Mouse (Mus musculus): Measurements from ENCODE around the gene Emp1.

Emp1 gene

GRCm38 (mm10) chr6:135405093-135405492 lies 42.7 kb downstream of the Emp1 start:
- intact Hi-C loops (cut with DNase I), result no loop called here

- intact Hi-C loops (cut with DNase I), result no loop called here
These were observed 45.0 kb downstream of the Emp1 start for GRCm38 (mm10) chr6:135407323-135407722.

GRCm38 (mm10) chr6:135411712-135412319 lies 49.5 kb downstream of the Emp1 start:
- intact Hi-C loops (cut with DNase I), result no loop called here

- intact Hi-C loops (cut with DNase I), result no loop called here
These were observed 50.3 kb downstream of the Emp1 start for GRCm38 (mm10) chr6:135412649-135413048.

DNA sequence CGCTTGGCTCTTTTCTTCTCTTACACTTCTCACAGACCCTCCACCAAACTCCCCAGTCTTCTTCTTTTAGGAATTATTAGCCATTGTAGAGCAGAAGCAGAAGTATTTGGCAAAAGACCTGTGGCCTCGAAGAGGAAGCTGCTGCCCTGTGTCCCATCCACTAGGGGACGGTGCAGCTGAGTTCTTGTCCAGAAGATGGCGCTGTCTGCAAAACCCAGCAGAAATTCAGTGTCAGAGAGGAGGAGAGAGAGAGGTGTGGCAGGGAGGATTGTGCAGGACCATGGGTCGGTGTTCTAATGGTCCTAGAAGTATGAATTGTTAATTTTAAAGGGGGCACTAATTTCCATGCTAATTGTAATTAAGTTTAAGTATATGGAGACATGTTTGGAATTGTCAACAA lies 55.1 kb downstream of the Emp1 start:
- intact Hi-C loops (cut with DNase I), result no loop called here

GRCm38 (mm10) chr6:135418223-135418824 lies 56.0 kb downstream of the Emp1 start:
- intact Hi-C loops (cut with DNase I), result no loop called here

GRCm38 (mm10) chr6:135428246-135428645 lies 65.9 kb downstream of the Emp1 start:
- intact Hi-C loops (cut with DNase I), result no loop called here

DNA sequence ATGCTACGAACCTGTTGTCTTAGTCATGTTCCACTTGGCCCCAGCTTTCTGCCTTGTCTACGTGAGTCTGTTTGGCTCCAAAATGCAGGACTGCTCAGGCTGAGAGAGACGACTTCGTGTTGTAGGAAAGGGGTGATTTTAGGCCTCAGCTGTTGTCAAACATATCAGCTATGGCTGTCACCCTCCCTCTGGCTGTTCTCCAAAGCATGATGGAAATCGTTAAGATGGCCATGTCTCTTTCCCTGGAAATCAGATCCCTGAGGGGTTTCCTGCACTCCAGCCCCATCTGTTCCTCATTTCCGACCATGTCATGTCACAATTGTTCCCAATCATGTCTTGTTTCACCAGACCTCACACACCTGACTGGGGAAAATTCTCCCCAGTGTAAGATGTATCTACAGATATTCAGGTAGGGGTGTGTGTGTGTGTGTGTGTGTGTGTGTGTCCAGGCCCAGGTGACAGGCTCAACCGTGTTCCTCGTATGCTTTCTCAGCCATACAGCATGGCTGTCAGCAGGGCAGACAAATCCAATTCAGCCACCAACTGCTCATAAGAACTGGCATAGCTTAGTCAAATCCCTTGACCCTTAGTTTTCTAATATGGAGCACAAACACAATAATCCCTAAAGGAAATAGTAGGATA lies 67.0 kb downstream of the Emp1 start:
- intact Hi-C loops (cut with DNase I), result no loop called here

- intact Hi-C loops (cut with DNase I), result no loop called here
These were observed 68.2 kb downstream of the Emp1 start for GRCm38 (mm10) chr6:135430441-135430970.
